Mouse (Mus musculus): ENCODE measurements around the gene Pml. TPM values are rescaled to one million over a fixed set of nuclear protein-coding genes. Genes with fewer than 3 reads are reported as not detected.
"Not testable (repeated sequence)": the region's sequence is repeated elsewhere in the genome, so short reads cannot be mapped to it uniquely, and the experiment has no call there.

Pml gene
- polyA plus RNA-seq, 1 experiment from 2014 or later, result 37.1 TPM

DNA sequence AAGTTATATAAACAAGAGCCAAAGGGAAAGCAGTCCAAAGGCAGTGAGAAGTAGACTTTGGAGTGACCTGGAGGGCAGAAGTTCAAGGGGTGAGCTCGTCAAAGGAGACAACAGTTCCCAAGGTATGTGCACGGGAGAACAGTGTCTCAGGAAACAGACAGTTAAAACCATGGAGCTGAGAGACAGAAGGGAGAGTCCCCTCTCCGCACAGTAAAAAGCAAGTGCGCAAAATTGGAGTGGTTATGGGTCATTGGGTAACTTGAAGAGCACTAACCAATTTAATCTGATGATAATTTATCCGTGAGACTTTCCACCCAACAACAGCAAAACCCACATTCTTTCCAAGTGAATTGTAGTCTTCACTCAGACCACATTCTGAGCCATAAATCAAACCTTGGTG lies 26.8 kb upstream of the Pml start:
- Histone ChIP-seq H3K36me3 (ENCODE audit: inconsistent target) (no peaks in the 10 kb centered on the region), H3K4me3 (ENCODE audit: inconsistent target) (no peak overlapping the region), H3K79me2 (ENCODE audit: inconsistent target) (no peaks in the 10 kb centered on the region), H3K27ac (peak overlapping the region; percentile 97)
- WGBS (ENCODE audit: missing documents), result 60% methylated on average over 5 of the region's 5 CpGs

DNA sequence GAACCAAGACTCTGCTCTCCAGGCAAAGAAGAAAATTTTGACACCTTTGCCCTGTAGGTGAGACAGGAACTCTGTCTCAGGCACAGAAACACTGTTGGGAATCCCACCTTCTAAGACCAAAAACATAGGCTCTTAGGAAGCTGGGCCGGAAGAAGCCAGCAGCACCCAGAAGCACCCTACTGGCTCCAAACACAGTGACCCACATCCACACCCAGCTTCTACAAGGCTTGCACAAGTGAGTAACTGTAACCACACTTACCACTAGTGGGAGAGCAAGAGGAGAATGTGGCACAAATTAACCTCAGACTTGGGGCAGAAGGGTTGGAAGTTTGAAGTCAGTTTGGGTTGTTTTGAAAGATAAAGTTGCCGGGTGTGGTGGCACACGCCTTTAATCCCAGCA lies 26.2 kb upstream of the Pml start:
- no peaks in the 10 kb centered on the region for H3K36me3 ChIP-seq (ENCODE audit: inconsistent target)
- no peaks in the 10 kb centered on the region for H3K79me2 ChIP-seq (ENCODE audit: inconsistent target)
- peak overlapping the region; percentile 97 for H3K27ac ChIP-seq
- WGBS (ENCODE audit: missing documents), result 18% methylated on average over 1 of the region's 3 CpGs
- H3K4me3 ChIP-seq (ENCODE audit: inconsistent target), result peak overlapping the region; percentile 6; the same call in 1 of the 2 replicates

DNA sequence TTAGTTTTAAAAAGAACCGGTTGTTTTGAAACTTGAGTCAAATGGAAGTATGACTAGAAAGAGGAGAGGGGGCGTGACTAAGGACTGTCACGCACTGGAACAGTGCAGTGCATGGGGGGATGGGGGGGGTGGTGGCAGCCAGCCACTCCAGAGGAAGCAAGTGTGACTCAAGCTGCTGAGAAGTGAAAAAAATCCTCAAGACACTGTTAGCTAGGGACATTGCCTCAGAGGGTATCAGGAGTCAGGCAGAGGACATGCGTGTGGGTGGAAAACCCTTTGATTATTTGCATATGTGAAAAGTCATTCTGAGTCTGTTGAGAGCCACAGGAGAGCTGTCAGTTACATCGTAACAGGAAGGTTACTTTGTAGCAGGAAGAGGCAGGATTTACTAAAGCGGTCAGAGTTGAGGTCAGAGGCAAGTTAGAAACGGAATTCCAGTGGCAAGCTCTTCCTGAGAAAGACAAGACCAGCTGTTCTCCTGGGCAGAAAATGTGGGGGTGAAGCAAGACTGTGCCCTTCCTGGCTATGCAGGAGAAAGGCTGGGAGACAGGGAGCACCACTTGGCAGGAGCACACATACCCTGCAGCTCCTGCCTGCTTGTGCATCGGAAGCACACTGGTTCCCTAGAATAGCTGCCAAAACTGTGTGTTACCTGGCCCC lies 25.7 kb upstream of the Pml start:
- WGBS (ENCODE audit: missing documents), result under 1% methylated on average over 8 of the region's 8 CpGs
- Histone ChIP-seq H3K4me3 (ENCODE audit: inconsistent target) (peak overlapping the region; percentile 6; the same call in 1 of the 2 replicates), H3K36me3 (ENCODE audit: inconsistent target) (no peaks in the 10 kb centered on the region), H3K79me2 (ENCODE audit: inconsistent target) (no peaks in the 10 kb centered on the region), H3K27ac (peak overlapping the region; percentile 97)

DNA sequence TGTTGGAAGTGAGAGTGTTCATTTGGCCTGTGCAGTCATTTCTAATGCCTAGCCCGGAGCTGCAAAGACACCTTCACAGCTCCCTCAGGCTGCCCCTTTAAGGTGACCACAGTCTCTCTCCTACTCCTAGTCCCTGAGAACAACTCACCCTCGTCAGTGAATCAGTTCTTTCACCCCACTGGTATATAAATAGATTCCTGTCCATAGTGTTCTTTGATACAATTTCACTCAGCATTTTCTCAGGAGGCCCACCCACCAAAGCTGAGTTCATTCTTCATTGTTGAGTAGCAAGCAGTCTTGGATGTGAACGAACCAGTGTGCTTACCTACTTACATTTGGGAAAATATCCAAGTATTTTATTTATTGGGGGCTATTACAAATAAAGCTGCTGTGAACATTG lies 25.0 kb upstream of the Pml start:
- Histone ChIP-seq H3K79me2 (ENCODE audit: inconsistent target) (no peaks in the 10 kb centered on the region), H3K27ac (peak overlapping the region; percentile 97), H3K4me3 (ENCODE audit: inconsistent target) (no peak overlapping the region), H3K36me3 (ENCODE audit: inconsistent target) (no peaks in the 10 kb centered on the region)
- 30% methylated on average over 3 of the region's 3 CpGs for WGBS (ENCODE audit: missing documents)

DNA sequence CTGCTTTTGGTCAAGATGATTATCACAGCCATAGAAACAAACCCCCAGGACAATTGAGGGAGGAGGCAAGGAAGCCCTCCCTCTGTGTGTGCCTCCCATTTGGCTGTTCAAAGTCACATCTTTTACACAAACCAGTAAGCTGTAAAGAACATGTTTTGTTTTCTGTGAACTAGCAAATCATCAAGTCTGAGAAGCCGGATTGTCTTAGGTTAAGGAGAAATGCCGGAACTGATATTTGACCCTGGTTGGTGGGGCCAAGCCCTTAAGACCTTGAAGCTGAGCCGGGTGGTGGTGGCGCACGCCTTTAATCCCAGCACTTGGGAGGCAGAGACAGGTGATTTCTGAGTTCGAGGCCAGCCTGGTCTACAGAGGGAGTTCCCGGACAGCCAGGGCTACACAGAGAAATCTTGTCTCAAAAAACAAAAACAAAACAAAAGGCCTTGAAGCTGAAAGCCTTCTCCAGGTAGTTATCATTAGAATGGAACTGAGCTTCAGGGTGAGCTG lies 24.6 kb upstream of the Pml start:
- H3K79me2 ChIP-seq (ENCODE audit: inconsistent target), result no peaks in the 10 kb centered on the region
- no peaks in the 10 kb centered on the region for H3K36me3 ChIP-seq (ENCODE audit: inconsistent target)
- H3K27ac ChIP-seq, result peak overlapping the region; percentile 97
- H3K4me3 ChIP-seq (ENCODE audit: inconsistent target), result no peak overlapping the region
- 82% methylated on average over 7 of the region's 7 CpGs for WGBS (ENCODE audit: missing documents)

DNA sequence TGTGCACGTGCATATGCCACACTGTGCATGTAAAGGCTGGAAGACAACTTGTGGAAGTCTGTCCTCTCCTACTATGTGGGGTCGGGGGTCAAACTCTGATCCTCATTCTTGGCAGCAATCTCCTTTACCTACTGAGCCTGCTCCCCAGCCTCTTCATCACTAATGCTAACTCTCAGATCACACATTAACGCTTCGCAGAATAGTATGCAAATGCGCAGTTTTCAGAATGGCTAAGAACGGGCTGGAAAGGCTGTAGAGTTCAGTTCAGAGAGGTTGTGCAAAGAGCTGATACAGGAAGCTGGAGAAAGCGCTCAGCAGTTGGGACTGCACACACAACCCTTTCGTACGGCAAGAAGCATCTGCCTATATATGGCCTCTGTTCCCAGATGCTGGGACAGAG lies 23.3 kb upstream of the Pml start:
- WGBS (ENCODE audit: missing documents), result 61% methylated on average over 9 of the region's 9 CpGs
- H3K36me3 ChIP-seq (ENCODE audit: inconsistent target), result no peaks in the 10 kb centered on the region
- no peak overlapping the region for H3K4me3 ChIP-seq (ENCODE audit: inconsistent target)
- 0 out of 2 replicates have a peak overlapping the region, but pooled peaks have one; percentile 97 for H3K27ac ChIP-seq
- no peaks in the 10 kb centered on the region for H3K79me2 ChIP-seq (ENCODE audit: inconsistent target)

DNA sequence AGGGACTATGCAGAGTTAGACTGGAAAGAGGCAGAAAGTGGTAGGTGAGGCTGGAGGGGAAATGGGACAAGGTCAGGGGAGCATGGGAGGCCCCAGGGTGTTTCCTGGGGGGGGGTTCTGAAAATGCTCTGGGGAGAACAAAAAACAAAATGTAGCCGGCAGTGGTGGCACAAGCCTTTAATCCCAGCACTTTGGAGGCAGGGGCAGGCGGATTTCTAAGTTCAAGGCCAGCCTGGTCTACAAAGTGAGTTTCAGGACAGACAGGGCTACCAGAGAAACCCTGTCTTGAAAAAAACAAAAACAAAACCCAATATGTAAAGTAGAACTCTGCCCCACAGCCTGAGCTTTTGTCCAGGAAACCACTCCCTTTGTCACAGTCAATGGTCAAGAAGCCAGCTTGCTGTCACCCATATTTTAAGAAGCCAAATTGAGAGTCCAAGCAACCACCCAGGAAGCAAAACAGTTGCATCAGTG lies 22.5 kb upstream of the Pml start:
- no peaks in the 10 kb centered on the region for H3K36me3 ChIP-seq (ENCODE audit: inconsistent target)
- peak overlapping the region; percentile 97 for H3K27ac ChIP-seq
- no peaks in the 10 kb centered on the region for H3K79me2 ChIP-seq (ENCODE audit: inconsistent target)
- H3K4me3 ChIP-seq (ENCODE audit: inconsistent target), result no peak overlapping the region
- 88% methylated on average over 2 of the region's 2 CpGs for WGBS (ENCODE audit: missing documents)

DNA sequence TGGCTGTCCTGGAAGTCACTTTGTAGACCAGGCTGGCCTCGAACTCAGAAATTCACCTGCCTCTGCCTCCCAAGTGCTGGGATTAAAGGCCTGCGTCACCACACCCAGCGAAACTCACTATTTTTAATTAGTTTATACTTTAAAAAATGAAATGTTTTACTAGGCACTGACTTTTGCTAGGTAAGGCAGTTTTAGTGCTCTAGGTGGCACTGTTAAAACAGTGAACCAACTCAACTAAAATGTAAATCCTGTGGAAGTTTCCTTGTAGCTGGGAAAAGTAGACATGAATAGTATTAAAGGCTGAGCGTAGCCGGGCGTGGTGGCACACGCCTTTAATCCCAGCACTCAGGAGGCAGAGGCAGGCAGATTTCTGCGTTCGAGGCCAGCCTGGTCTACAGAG lies 22.0 kb upstream of the Pml start:
- H3K79me2 ChIP-seq (ENCODE audit: inconsistent target); H3K4me3 ChIP-seq (ENCODE audit: inconsistent target); H3K36me3 ChIP-seq (ENCODE audit: inconsistent target): not testable (repeated sequence)
- peak overlapping the region; percentile 97 for H3K27ac ChIP-seq
- WGBS (ENCODE audit: missing documents), result 82% methylated on average over 9 of the region's 9 CpGs

DNA sequence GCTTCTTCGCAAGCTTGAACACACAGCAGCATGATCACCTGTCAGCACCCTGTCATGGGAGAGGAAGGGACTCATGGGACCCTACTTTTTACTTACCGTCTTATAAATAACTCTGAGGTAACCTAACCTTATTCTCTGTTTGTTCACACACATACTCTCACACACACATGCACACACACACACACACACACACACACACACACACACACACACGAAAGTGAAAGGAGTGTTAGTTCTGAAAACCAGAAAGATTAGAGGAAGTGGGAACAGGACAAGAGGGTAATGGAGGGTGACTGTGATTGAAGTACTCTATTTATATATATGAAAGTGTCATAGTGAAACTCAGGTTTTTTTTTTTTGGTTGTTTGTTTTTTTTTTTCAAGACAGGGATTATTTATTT lies 21.5 kb upstream of the Pml start:
- H3K4me3 ChIP-seq (ENCODE audit: inconsistent target), result no peak overlapping the region
- whole genome bisulfite sequencing (ENCODE audit: missing documents), result 25% methylated on average over 2 of the region's 3 CpGs
- no peaks in the 10 kb centered on the region for H3K36me3 ChIP-seq (ENCODE audit: inconsistent target)
- no peaks in the 10 kb centered on the region for H3K79me2 ChIP-seq (ENCODE audit: inconsistent target)
- peak overlapping the region; percentile 97 for H3K27ac ChIP-seq

DNA sequence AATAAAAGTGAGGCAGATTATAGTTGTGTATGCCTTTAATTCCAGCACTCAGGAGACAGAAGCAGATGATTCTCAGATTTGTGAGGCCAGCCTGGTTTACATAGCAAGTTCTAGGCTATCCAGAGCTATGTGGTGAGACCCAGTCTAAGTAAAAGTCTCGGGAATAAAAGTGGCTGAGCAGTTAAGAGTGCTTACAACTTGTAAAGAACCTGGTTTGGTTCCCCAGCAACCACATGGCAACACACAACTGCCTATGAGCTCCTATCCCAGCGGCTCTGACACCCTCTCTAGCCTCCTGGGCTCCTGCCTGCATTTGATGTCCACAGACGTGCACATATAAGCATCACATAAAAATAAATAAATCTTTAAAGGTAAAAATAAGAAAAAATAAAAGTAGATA lies 20.5 kb upstream of the Pml start:
- Histone ChIP-seq H3K27ac (peak overlapping the region; percentile 41; the same call in 1 of the 2 replicates), H3K79me2 (ENCODE audit: inconsistent target) (no peaks in the 10 kb centered on the region), H3K36me3 (ENCODE audit: inconsistent target) (no peaks in the 10 kb centered on the region), H3K4me3 (ENCODE audit: inconsistent target) (no peak overlapping the region)
- WGBS (ENCODE audit: missing documents), result 90% methylated on average over 3 of the region's 3 CpGs

DNA sequence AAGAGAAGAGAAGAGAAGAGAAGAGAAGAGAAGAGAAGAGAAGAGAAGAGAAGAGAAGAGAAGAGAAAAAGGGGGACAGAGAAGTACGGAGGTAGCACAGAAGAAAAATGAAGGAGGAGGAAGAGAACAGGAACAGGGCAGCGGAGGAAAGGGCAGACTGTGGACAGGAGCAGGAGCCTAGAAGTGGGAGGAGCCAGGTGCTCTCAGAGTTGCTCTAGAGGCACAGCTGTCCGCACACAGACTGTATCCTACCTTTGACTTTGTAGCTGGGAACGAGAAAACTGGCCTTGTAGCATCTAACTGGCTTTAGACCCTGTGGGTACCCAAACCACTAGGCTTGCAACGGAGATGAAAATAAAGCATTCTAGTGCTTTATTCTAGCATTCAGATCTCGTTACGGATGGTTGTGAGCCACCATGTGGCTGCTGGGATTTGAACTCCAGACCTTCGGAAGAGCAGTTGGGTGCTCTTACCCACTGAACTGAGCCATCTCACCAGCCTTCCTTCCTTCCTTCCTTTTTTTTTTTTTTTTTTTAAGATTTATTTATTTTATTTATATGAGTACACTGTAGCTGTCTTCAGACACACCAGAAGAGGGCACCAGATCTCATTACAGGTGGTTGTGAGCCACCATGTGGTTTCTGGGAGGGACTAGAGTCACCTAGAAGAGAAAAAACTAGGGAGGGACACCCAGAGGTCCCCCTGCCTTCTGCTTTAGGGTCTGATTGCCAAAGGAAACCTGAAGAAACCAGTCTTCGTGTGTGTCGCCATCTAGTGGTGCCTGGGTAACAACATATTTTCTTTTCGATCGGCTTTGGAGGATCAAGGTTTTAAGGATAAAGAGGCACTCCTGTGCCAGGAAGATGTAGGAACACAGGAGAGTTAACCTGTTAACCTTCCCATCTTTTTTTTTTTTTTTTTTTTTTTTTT lies 19.1 kb upstream of the Pml start:
- no peaks in the 10 kb centered on the region for H3K79me2 ChIP-seq (ENCODE audit: inconsistent target)
- H3K36me3 ChIP-seq (ENCODE audit: inconsistent target), result no peaks in the 10 kb centered on the region
- WGBS (ENCODE audit: missing documents), result 57% methylated on average over 8 of the region's 12 CpGs
- no peak overlapping the region for H3K4me3 ChIP-seq (ENCODE audit: inconsistent target)
- peak overlapping the region; percentile 24; the same call in 1 of the 2 replicates for H3K27ac ChIP-seq

DNA sequence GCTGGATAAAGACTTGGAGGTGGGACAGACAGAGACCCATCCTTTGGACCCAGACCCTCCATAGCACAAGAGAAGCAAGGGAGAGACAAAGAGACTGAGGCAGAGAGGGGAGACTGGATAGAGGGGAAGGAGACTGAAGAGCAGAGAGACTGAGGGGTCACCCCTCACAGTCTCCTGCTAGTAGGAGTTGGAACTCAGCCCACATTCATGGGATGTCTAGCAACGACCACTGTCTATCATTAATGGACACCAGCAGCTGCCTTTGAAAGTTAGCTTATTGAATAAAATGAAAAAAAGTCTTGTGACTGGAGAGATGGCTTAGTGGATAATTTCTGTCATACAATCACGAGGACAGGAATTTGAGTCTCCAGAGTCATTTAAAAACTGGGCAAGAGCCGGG lies 17.5 kb upstream of the Pml start:
- peaks cover 10% of the 10 kb centered on the region for H3K36me3 ChIP-seq (ENCODE audit: inconsistent target)
- no peak overlapping the region for H3K4me3 ChIP-seq (ENCODE audit: inconsistent target)
- H3K79me2 ChIP-seq (ENCODE audit: inconsistent target), result no peaks in the 10 kb centered on the region
- WGBS (ENCODE audit: missing documents), result 79% methylated on average over 3 of the region's 3 CpGs
- peak overlapping the region; percentile 87 for H3K27ac ChIP-seq

DNA sequence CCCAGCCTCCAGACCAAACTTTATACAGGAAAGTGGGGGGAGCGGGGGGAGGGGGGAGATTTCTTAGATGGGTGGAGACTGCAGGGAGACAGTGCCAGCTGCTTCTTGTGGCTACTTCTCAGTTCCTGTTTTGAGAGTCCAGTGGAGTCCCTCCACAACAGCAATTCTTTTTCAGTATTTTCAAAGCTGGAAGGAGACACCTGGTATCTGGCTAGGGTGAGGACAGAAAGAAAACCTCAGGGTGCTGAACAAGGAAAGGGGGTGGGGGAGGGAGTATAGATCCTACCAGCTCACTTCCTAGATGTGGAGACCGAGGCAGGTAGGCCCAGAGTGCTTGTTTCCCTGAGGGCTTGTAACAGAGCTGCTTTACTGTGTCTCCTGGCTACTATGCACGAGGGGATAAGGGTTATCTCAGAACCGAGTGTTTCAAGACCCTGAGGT lies 17.0 kb upstream of the Pml start:
- H3K27ac ChIP-seq, result peak overlapping the region; percentile 87
- no peak overlapping the region for H3K4me3 ChIP-seq (ENCODE audit: inconsistent target)
- 0% methylated on average over 4 of the region's 4 CpGs for WGBS (ENCODE audit: missing documents)
- H3K79me2 ChIP-seq (ENCODE audit: inconsistent target), result no peaks in the 10 kb centered on the region
- H3K36me3 ChIP-seq (ENCODE audit: inconsistent target), result peaks cover 14% of the 10 kb centered on the region

DNA sequence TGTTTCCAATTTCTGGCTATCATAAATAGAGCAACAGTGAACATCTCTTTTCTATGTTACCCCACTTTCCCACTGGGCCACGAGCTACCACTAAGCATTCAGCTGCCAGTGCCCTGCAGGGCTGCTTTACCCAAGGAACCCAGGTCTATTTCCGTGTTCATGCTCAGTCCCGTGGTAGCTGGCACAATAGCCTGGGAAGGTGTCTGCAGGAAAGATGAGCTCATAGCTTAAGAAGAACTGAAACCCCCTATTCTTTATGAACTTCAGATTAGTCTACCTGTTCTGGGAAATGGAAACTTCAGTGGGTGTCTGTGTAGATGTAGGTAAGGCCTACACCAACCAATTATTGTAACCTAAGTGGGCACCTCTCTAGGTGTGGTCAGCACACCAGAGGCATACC lies 15.8 kb upstream of the Pml start:
- 36% methylated on average over 3 of the region's 3 CpGs for whole genome bisulfite sequencing (ENCODE audit: missing documents)
- peak overlapping the region; percentile 87; the same call in 1 of the 2 replicates for H3K27ac ChIP-seq
- no peaks in the 10 kb centered on the region for H3K79me2 ChIP-seq (ENCODE audit: inconsistent target)
- H3K36me3 ChIP-seq (ENCODE audit: inconsistent target), result peaks cover 23% of the 10 kb centered on the region
- H3K4me3 ChIP-seq (ENCODE audit: inconsistent target), result no peak overlapping the region

DNA sequence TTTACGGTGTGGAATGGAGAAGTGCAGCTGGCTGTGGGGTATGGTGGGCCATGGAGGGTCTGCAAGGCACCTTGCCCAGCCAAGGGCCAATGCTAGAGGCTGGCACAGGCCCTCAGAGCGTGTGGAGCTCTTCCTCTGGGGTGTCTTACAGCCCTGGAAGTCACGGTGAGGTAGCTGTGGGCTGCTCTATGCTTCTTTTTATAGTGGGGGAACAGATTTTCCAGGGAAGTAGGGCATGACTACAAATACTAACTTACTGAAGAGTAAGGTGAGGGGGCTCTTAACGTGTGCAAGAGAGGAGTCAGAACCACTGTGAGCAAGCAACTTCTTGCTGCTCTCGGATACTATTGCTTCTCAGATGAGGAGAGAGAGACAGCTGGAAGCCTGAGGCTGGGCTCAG lies 12.9 kb upstream of the Pml start:
- Histone ChIP-seq H3K4me3 (ENCODE audit: inconsistent target) (no peak overlapping the region), H3K79me2 (ENCODE audit: inconsistent target) (no peaks in the 10 kb centered on the region), H3K36me3 (ENCODE audit: inconsistent target) (peaks cover 48% of the 10 kb centered on the region), H3K27ac (no peak overlapping the region)
- 95% methylated on average over 5 of the region's 5 CpGs for WGBS (ENCODE audit: missing documents)
